Mouse (Mus musculus): Measurements from ENCODE around the gene Cyp2d22. TPM values are rescaled to one million over a fixed set of nuclear protein-coding genes. Genes with fewer than 3 reads are reported as not detected.

Gene Cyp2d22
- total RNA-seq, 2 experiments from 2014 or later = 12.3 to 16.7 TPM

- intact Hi-C loops (cut with DNase I) = loop anchor here (10.0 kb wide), 1 partner anchor 184 kb away; no protein-coding TSS in a partner anchor
- DNase-seq = no peak
Measured at GRCm38 (mm10) chr15:82348999-82349341, 31.1 kb downstream of the Cyp2d22 start.

- intact Hi-C loops (cut with DNase I) = loop anchor here (10.0 kb wide), 1 partner anchor 184 kb away; no protein-coding TSS in a partner anchor
Measured at GRCm38 (mm10) chr15:82348258-82348998, 31.6 kb downstream of the Cyp2d22 start.

GRCm38 (mm10) chr15:82347852-82348251 is 32.2 kb downstream of the Cyp2d22 start:
- no peak for DNase-seq
- intact Hi-C loops (cut with DNase I) = loop anchor here (10.0 kb wide), 1 partner anchor 183 kb away; no protein-coding TSS in a partner anchor

More at GRCm38 (mm10) chr15:82348258-82348998, 31.6 kb downstream of the Cyp2d22 start:
- DNase-seq = no peak

- DNase-seq = no peak
- intact Hi-C loops (cut with DNase I) = loop anchor here (10.0 kb wide), 1 partner anchor 182 kb away; no protein-coding TSS in a partner anchor
Measured at GRCm38 (mm10) chr15:82347303-82347676, 32.8 kb downstream of the Cyp2d22 start.

- DNase-seq = no peak
- intact Hi-C loops (cut with DNase I) = loop anchor here (10.0 kb wide), 1 partner anchor 182 kb away; no protein-coding TSS in a partner anchor
Measured at GRCm38 (mm10) chr15:82346580-82347302, 33.3 kb downstream of the Cyp2d22 start.

GRCm38 (mm10) chr15:82345820-82346470 is 34.1 kb downstream of the Cyp2d22 start:
- intact Hi-C loops (cut with DNase I) = loop anchor here (10.0 kb wide), 1 partner anchor 181 kb away; no protein-coding TSS in a partner anchor
- DNase-seq = peak; percentile 96 to 97

- intact Hi-C loops (cut with DNase I) = loop anchor here (10.0 kb wide), 1 partner anchor 180 kb away; no protein-coding TSS in a partner anchor
- no peak for DNase-seq
Measured at GRCm38 (mm10) chr15:82344971-82345370, 35.1 kb downstream of the Cyp2d22 start.

GRCm38 (mm10) chr15:82343368-82344287 is 36.4 kb downstream of the Cyp2d22 start:
- intact Hi-C loops (cut with DNase I) = loop anchor here (10.0 kb wide), 1 partner anchor 179 kb away; no protein-coding TSS in a partner anchor
- no peak for DNase-seq

GRCm38 (mm10) chr15:82342543-82342935 is 37.5 kb downstream of the Cyp2d22 start:
- intact Hi-C loops (cut with DNase I) = loop anchor here (10.0 kb wide), 1 partner anchor 178 kb away; no protein-coding TSS in a partner anchor
- DNase-seq = no peak

- no peak for DNase-seq
- intact Hi-C loops (cut with DNase I) = loop anchor here (10.0 kb wide), 1 partner anchor 177 kb away; no protein-coding TSS in a partner anchor
Measured at GRCm38 (mm10) chr15:82341675-82342542, 38.2 kb downstream of the Cyp2d22 start.

- intact Hi-C loops (cut with DNase I) = loop anchor here (10.0 kb wide), 1 partner anchor 176 kb away; no protein-coding TSS in a partner anchor
Measured at GRCm38 (mm10) chr15:82341036-82341501, 39.0 kb downstream of the Cyp2d22 start.

GRCm38 (mm10) chr15:82340414-82341035 is 39.5 kb downstream of the Cyp2d22 start:
- DNase-seq = no peak
- intact Hi-C loops (cut with DNase I) = loop anchor here (10.0 kb wide), 1 partner anchor 176 kb away; no protein-coding TSS in a partner anchor

More at GRCm38 (mm10) chr15:82341036-82341501, 39.0 kb downstream of the Cyp2d22 start:
- DNase-seq = peak; percentile 52 to 57

GRCm38 (mm10) chr15:82339634-82340254 is 40.3 kb downstream of the Cyp2d22 start:
- no peak for DNase-seq
- intact Hi-C loops (cut with DNase I) = loop anchor here (10.0 kb wide), 1 partner anchor 175 kb away; no protein-coding TSS in a partner anchor

- no peak for DNase-seq
- intact Hi-C loops (cut with DNase I) = no loop called here
Measured at GRCm38 (mm10) chr15:82339150-82339549, 40.9 kb downstream of the Cyp2d22 start.

- intact Hi-C loops (cut with DNase I) = no loop called here
- peak; percentile 95 to 97 for DNase-seq
Measured at GRCm38 (mm10) chr15:82338593-82339112, 41.4 kb downstream of the Cyp2d22 start, which contains the start of the genes Naga, Pheta2 and Smdt1. Gene Naga (minus strand): TSS chr15:82338925. Gene Pheta2 (plus strand): TSS chr15:82338942. Gene Smdt1 (plus strand): TSS chr15:82338959.

GRCm38 (mm10) chr15:82337875-82338274 is 42.2 kb downstream of the Cyp2d22 start:
- no peak for DNase-seq
- intact Hi-C loops (cut with DNase I) = no loop called here

GRCm38 (mm10) chr15:82336629-82337028 is 43.4 kb downstream of the Cyp2d22 start:
- intact Hi-C loops (cut with DNase I) = no loop called here
- DNase-seq = no peak

All from gastrocnemius, postnatal 36 days (tissue).